Mouse (Mus musculus) lung, adult 2 months (tissue): ENCODE results near the gene Mettl5.

Experiments
- CTCF ChIP-seq: fragments of 200-500 bp; IDR thresholded peaks from 2 replicates; pipeline ENCODE4 v1.5.1; 2011; ENCODE audit warnings: mild to moderate bottlenecking, low read length, control low read depth; ENCODE audit not compliant: insufficient read depth
- POLR2A ChIP-seq: fragments of 200-500 bp; IDR thresholded peaks from 2 replicates; pipeline ENCODE4 v1.6.1; 2011; ENCODE audit warnings: low read depth, mild to moderate bottlenecking, control low read depth, low read length, borderline replicate concordance; ENCODE audit errors: extremely low read depth

DNA sequence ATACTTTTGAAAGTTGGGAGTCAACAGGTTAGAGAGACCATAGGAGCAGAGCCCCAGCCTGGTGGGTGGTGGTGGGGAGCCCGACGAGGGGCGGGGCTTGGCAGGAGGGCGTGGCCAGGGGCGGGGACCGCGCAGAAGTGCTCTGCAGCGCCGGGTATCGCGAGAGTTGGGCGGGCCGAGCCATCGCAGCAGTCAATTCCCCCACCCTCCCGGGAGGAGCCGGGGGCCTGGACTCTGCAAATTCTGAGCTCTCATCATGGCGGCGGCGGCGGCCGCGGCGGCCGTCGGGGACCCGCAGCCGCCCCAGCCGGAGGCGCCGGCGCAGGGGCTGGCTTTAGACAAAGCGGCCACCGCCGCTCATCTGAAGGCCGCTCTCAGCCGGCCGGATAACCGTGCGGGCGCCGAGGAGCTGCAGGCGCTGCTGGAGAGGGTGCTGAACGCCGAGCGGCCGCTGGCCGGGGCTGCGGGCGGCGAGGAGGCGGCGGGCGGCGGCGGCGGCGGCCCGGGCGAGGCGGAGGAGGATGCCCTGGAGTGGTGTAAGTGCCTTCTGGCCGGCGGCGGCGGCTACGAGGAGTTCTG lies 11.7 kb upstream of the Mettl5 start, which contains the start of gene Ubr3:
- TF ChIP-seq POLR2A (peak; percentile 58; the same call in 1 of the 2 replicates), CTCF (no peak)
